Mouse (Mus musculus): ENCODE results near the gene Kdm1a.

Kdm1a gene

GRCm38 (mm10) chr4:136601476-136601875 lies 1.0 kb downstream of the Kdm1a start:
- no peak for DNase-seq

- DNase-seq, result no peak
Observed at GRCm38 (mm10) chr4:136600536-136600935, 2.0 kb downstream of the Kdm1a start.

- DNase-seq, result no peak
Observed at GRCm38 (mm10) chr4:136599869-136600268, 2.7 kb downstream of the Kdm1a start.

GRCm38 (mm10) chr4:136598268-136598876 lies 4.2 kb downstream of the Kdm1a start:
- no peak for DNase-seq

DNA sequence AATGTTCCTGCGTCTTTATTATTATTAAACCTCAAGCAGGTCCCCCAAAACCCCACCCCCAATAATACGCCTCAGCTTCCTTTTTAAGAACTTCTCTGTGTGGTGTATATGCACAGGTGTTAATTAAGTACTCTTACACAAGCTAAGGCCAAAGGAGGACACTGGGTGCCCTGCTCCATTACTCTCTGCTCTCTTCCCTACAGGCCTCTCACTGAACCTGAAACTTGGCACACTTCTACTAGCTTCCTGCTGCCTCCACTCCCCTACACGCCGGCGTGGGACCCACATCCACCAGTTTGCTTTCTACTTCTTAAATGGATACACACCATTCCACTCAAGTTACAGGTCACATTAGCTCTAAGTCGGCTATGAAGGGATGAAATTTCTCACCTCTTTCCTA lies 7.3 kb downstream of the Kdm1a start:
- DNase-seq, result no peak

- DNase-seq, result no peak
Observed at GRCm38 (mm10) chr4:136594006-136594405, 8.5 kb downstream of the Kdm1a start.

- DNase-seq, result no peak
Observed at GRCm38 (mm10) chr4:136592111-136592510, 10.4 kb downstream of the Kdm1a start.

- no peak for DNase-seq
Observed at GRCm38 (mm10) chr4:136588003-136588402, 14.5 kb downstream of the Kdm1a start.

- no peak for DNase-seq
Observed at GRCm38 (mm10) chr4:136587221-136587827, 15.2 kb downstream of the Kdm1a start.

GRCm38 (mm10) chr4:136581885-136582284 lies 20.6 kb downstream of the Kdm1a start:
- no peak for DNase-seq

- DNase-seq, result no peak
Observed at GRCm38 (mm10) chr4:136569998-136570397, 32.5 kb downstream of the Kdm1a start.

GRCm38 (mm10) chr4:136568629-136569028 lies 33.9 kb downstream of the Kdm1a start:
- no peak for DNase-seq

DNA sequence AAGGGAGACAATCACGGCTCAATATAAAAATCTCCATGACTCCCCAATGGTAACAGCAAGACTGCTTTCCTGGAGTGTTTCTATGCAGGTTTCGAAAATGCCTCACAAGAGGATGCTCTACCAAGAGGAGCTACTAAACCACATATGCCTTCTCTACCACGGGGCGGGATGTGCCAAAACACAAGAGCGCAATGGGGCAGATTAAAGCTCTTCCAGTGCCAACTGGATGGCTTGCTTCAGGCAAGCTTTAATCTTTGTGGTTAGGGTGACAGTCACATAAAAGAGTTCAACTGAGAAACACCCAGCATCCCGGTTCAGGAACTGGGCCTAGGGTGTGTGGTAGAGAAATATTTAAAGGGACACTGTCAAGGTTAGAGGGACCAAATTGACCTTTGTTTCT lies 39.8 kb downstream of the Kdm1a start:
- no peak for DNase-seq

DNA sequence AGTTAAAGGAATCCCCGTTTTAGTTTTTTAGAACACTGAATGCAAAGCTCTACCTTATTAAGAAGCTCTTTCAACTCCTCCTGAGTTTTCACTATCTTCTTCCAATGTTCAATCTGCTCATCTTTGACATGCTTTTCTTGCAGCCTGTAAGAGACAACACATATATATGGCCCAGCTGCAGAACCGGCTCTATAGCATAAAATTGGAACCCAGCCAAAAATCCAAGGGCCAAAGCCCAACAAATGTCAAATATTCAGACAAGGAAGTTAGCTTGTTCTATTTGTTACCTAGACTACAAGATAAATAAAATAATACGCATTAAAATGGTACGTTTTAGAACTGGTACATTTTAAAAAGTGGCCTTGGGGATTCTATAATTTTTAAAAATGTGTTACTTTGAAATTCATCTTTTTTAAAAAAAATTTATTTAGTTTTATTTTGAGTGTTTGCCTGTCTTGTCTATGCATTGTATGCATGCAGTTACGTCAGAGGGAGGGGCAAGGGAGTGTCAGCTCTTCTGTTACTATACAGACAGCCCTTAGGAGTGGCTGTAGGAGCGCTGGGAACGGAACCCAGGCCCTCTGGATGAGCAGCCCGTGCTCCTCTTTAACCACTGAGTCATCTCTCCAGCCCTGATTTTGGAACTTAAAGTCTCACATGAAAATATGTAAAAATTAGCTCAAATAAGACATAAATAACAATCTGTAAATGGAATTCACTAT lies 42.1 kb downstream of the Kdm1a start:
- DNase-seq, result no peak

DNA sequence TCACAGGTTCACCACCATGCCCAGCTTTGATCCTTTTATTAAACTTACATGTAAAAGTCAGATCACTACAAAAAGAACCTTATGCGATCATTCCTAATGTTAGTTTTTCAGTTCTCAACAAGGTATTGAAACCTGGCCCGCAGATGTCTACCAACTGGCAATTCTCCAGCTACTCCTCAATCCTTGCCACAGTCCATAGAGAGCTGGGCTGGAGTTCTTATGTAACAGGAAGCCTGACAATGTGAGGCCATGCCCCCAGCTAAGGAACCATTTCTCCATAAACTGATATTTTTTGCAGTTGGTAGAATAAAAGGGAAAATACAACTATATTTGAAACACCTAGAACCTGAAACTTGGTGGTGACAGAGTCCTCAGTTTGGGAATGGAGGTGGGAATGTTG lies 42.8 kb downstream of the Kdm1a start:
- no peak for DNase-seq

DNA sequence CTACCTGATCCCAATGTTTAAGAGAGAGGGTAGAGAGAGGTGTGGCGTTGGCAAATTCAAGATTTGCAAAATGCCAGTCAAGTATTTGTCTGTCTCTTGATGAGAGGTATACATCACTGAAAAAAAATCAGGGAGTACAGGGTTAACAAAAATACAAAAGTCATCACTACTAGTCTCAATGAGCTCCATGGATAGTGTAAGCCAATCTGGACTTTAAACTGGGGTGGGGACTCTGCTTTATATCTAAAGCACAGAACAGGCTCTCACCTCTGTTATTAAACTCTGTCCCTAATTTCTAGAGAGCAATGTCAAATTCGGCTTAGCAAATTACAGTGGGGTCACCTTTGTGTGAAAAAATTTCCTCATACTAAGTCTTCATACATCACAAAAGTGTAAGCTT lies 44.9 kb downstream of the Kdm1a start:
- no peak for DNase-seq

DNA sequence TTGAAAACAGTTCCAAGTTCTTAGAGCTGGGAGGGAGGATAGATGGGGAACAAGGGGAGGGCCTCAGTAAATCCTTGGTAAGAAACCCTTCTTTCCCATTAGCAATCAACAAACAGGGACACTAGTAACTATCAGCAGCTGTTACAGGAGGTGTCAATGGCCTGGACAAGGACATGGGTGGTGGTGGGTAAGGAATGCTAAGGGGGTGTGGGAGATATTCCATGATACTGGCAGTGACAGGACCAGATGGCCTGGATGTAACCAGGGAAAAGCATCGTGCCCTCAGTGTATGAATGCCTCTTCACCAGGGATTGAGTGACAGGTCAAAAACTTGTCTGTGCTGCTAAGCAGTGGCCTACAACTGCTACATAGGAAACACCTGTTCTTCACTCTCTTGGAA lies 49.4 kb downstream of the Kdm1a start:
- DNase-seq, result no peak

DNA sequence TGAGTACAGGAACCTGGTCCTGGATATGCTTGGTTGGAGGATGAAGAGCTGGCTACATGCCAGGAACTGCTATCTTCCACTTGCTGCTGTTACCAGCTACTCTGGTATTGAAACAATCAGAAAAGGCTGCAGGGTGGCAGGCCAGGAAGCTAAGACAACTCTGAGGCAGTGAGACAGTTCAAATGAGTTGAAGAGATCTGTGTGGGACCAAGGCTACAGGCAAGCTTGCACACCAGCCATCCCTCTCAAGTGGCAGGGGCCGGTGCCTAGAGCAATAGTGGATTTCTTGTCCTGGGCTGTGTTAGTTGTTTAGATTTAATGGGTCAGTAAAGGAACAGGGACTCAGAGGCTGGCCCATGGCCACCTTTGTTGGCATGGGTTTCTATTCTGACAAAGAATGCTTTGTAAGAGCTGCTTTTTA lies 54.1 kb downstream of the Kdm1a start:
- DNase-seq, result no peak

GRCm38 (mm10) chr4:136547721-136548120 lies 54.8 kb downstream of the Kdm1a start:
- DNase-seq, result no peak

- DNase-seq, result no peak
Observed at GRCm38 (mm10) chr4:136546279-136547045, 56.1 kb downstream of the Kdm1a start.

DNA sequence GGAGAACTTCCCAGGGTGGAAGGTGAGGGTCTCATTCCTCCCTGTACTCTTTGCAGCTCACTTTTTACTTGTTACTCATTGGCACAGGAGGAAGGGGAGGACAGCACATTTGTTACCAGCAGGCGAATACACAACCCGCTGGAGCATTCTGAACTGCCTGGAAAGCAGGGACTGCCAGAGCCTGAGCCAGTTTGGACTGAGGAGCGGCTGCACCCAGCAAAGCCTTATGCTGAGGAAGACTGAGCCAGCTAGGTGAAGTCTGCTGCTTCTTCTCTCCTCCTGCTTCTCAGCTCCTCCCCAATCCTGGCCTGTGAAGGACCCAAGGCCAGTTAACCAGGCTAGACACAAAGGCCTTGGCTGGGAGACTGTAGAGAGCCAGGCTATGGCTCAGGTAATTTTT lies 57.4 kb downstream of the Kdm1a start:
- no peak for DNase-seq

DNA sequence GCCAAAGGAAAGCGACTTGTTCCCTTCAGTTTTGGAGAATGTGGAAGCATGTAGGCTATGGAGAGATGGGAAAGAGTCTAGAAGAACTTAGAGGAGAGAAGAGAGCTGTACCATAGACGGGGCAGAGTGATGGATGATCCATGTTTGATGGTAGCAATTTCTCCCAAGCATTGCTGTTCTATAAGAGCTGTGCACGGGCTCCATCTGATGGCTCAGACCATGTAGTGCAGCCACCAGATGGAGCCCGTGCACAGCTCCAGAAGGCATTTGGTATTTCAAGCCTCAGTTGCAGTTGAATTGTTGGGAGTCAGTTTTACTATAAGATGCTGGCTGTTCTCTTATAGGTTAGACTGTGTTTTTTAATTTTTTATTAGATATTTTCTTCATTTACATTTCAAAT lies 76.1 kb downstream of the Kdm1a start:
- DNase-seq, result no peak

- no peak for DNase-seq
Observed at GRCm38 (mm10) chr4:136524309-136524708, 78.2 kb downstream of the Kdm1a start.

DNA sequence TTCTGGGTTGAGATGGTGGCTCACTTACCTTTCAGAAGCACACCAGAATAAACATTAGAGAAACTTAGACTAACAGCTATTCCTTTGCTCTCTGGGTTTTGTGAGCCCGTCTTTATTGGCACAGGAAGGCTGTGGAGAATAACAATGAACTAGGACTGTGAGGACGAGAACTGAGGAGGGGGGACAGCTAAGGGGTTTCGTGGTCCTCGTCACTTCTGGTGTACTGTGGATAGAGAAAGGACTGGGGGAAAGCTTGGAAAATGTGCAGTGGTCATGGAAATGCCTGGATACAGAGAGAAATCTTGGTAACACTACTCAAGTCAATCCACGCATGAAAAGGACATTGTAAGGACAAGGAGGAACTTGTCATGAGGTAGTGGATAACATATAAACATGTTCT lies 80.6 kb downstream of the Kdm1a start:
- no peak for DNase-seq
